Mouse (Mus musculus) lung, adult 18-20 months (tissue): ENCODE results near the gene Prdm16.

Source experiments
- DNase-seq, 2 experiments: peaks; one replicate each; pipeline ENCODE4 v3.0.0; 2022; ENCODE audit warnings: mixed read lengths in 2 of 2

The Prdm16 gene

DNA sequence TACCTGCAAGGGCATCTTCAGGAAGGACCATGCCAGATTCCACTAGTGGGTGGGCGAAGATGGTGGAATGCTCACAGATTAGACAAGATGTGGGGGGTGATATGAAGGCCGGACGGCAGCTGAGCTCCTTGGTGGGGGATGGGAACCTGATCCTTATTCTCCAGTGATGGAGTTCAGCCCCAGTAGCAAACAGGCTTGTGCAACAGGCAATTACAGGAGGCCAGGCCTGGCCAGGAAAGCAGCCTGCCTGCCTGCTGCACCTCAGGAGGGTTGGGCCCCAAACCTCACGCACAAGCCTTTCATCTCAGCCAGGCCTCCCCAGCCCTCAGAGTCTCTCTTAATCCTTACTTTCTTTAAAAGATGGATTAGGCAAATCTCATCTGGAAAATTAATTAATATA is 124.9 kb downstream of the Prdm16 start:
- DNase-seq: peak in 1 of 2 experiments; percentile 55

GRCm38 (mm10) chr4:154506774-154507435 is 129.8 kb downstream of the Prdm16 start:
- DNase-seq: no peak

GRCm38 (mm10) chr4:154505313-154505712 is 131.4 kb downstream of the Prdm16 start:
- DNase-seq: no peak

DNA sequence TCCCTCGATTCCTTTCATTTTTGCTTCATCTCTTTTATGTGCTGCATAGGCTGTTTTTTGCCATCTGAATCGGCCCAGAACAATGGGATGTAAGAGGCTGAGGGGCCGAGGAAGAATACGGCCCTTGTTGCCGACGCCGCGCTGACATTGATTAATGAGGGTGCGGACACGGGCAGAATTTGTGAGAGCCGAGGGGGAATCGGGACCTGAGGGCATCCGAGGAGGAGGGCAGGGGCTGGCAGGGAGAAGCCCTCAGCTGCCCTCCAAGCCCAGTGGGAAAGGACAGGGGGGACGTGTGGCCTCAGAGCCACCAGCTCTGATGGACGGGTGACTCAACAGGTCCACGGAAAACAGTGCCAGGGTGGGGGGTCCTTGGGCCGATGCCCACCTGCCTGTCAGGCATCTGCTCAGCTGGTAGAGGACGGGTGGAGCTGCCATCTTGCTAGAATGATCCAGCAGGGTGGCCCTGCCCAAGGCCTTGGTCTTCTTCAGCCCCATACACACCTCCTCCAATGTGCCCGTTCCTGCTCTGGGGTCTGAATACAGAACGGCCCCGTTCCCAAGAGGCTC is 133.3 kb downstream of the Prdm16 start:
- DNase-seq: no peak

- no peak for DNase-seq
Measured at GRCm38 (mm10) chr4:154502403-154503000, 134.2 kb downstream of the Prdm16 start.

- DNase-seq: no peak
Measured at GRCm38 (mm10) chr4:154500695-154501094, 136.0 kb downstream of the Prdm16 start.

DNA sequence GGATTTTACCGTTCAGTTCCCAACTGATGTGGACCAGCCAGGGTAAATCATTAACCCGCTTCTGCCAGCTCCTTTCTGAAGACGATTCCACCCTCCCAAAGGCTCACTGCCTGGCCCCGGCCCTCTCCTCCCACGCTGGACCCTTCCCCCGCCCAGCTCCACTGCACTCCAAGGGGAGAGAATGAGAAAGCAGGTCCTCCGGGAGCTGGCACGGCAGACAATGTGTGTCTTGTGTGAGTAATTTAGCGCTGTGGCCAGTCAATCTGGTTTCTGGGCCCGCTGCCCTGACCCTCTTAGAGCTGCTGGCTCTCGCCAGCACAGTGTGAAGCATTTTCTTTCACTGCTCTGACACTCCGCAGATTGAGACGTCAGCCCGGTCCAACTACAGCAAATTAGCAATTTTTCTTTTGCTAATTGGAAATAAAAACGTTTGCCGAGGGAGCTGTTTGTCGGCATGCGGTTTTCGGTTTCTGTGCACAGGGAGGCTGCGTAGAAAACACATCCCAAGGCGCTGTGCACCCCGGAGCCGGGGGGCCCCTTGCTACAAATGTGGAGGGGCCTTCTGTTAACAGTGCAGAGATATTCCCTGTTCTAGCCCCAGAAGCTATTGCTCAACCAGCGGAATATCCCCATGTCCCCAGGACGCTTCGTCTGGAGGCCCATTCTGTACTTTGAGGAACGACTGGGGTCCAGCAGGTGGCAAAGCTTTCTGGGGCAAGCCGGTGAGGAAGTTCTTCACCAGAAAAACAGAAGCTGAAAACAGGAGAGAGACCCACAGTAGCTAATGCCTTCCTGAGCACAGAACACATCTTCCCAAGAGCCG is 136.8 kb downstream of the Prdm16 start:
- peak; percentile 82 to 90 for DNase-seq

GRCm38 (mm10) chr4:154497423-154498175 is 139.1 kb downstream of the Prdm16 start:
- no peak for DNase-seq

- DNase-seq: peak; percentile 92 to 96
Measured at GRCm38 (mm10) chr4:154496991-154497390, 139.7 kb downstream of the Prdm16 start.

GRCm38 (mm10) chr4:154496522-154496921 is 140.2 kb downstream of the Prdm16 start:
- DNase-seq: no peak

DNA sequence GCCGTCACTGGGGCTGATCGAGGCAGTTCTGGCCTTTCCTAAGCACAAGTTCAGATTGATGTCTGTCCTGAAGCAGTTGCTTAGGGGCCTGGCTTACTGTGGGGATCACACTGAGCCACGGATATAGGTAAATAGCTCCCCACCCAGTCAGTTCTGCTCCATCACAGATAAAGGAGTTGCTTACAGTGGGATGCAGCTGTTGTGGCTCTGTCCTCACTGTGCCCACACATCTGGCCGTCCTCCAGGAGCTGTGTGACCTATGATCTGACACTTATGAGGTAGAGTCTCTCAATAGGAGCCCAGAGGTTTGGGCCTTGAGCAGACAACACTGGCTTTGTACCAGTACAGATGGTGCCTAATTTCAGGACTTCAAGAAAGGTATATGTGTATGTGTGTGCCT is 142.7 kb downstream of the Prdm16 start:
- DNase-seq: no peak

- DNase-seq: no peak
Measured at GRCm38 (mm10) chr4:154492714-154493121, 144.0 kb downstream of the Prdm16 start.

- no peak for DNase-seq
Measured at GRCm38 (mm10) chr4:154492268-154492667, 144.4 kb downstream of the Prdm16 start.

GRCm38 (mm10) chr4:154488031-154488430 is 148.6 kb downstream of the Prdm16 start:
- DNase-seq: no peak

- no peak for DNase-seq
Measured at GRCm38 (mm10) chr4:154482695-154483094, 154.0 kb downstream of the Prdm16 start.

DNA sequence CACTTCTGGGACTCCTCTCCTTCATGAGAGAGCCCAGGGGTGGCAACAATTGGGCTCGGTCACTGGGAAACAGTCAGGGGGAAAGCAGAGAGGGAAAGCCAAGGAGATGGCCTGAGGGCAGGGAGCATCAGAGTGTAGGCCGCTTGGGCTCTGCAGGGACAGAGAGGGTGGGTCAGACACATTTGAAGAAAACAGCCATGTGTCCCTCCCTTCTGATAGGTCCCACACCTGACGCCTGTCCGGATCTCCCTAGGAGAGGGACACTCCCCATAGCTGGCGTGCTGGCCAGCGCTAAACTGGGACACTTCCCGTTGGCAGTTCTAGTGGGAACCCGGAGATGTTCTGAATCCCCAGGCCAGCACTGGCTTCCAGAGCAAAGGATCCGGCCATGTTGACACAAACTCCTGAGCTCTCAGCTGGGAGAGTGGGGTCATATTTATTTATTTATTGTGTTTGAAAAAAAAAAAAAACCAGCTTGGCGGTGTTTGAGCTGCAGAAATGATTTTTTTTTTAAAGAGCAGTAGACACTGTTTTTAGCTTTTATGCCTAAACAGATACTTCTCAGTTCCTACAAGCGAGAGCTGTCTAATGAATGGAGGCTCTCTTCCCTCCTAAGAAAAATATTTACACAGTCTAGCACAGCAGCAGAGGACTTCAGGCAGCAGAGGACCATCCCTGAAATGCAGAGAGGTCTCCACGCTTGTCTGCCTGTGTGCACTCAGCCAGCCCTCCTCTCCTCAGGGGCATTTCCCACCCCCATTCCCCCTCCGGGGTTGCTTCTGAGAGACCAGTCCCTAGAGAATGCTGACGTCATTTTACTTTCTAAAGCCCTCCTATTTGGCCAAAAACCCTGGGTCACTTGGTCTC is 154.7 kb downstream of the Prdm16 start:
- DNase-seq: peak; percentile 43 to 68

- DNase-seq: peak in 1 of 2 experiments; percentile 19
Measured at GRCm38 (mm10) chr4:154480544-154481260, 156.0 kb downstream of the Prdm16 start.

GRCm38 (mm10) chr4:154480143-154480542 is 156.5 kb downstream of the Prdm16 start:
- DNase-seq: peak; percentile 44 to 49

GRCm38 (mm10) chr4:154478933-154479613 is 157.6 kb downstream of the Prdm16 start:
- peak; percentile 84 to 87 for DNase-seq
